Mouse (Mus musculus): ENCODE results near the gene Ldlrap1.

The Ldlrap1 gene

GRCm38 (mm10) chr4:134779136-134779934, 11.5 kb upstream of the Ldlrap1 start:
- in situ Hi-C loops (cut with MboI; ENCODE audit: low pct_unique_long_range_greater_than_20kb in 1 of 2, low sequenced_read_pairs in 2 of 2, unreplicated experiment in 1 of 2) = no loop called here

DNA sequence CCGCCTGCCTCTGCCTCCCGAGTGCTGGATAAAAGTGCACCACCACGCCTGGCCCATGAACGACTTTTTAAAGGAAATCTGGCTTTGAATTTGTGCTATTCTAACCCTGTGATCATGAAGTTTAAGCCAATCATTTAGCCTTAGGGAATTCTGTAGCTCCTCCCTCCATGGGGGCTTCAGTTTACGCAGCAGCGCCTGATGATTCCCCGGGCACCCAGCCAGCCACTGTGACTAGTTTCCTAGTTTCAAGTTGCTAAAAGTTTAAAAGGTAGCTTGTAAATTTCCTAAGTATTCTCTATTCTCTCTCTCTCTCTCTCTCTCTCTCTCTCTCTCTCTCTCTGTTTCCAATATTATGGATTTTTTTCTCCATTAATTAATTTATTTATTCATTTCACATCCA, 8.4 kb upstream of the Ldlrap1 start:
- in situ Hi-C loops (cut with MboI; ENCODE audit: low pct_unique_long_range_greater_than_20kb in 1 of 2, low sequenced_read_pairs in 2 of 2, unreplicated experiment in 1 of 2) = no loop called here

DNA sequence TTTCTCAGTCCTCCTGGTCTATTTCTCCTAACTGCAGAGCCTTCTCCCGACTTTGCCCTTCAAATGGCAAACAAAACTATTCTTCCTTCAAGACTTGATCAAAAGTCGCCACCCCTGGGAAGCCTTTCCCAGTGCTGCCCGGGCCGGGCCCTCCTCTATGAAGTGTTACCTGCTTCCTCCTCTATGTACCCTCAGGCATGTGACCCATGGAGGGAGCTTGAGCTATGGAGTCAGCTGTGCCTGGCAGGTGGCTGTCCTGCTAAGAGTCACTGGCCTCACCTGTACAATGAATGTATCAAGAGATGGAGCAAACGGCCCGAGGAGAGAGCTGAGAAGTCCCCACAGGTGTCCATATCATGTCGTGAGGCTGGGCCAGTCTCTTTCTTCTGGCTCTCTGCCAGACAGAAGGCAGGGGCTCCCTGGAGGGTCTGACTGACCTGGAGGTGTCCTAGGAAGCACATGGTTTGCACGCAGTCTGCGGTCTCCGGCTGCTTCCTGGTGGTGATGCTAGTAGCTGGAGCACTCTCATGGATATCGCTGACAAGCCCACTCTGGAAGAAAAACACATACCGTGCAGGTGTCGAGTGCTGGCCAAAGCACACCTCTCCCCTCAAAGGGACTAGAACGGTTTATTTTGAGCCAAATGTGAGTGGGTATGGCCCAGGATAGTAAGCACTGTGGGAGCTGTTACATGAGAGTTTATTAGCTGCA, 7.6 kb upstream of the Ldlrap1 start:
- in situ Hi-C loops (cut with MboI; ENCODE audit: low pct_unique_long_range_greater_than_20kb in 1 of 2, low sequenced_read_pairs in 2 of 2, unreplicated experiment in 1 of 2) = no loop called here

GRCm38 (mm10) chr4:134774126-134774525, 6.3 kb upstream of the Ldlrap1 start:
- in situ Hi-C loops (cut with MboI; ENCODE audit: low pct_unique_long_range_greater_than_20kb in 1 of 2, low sequenced_read_pairs in 2 of 2, unreplicated experiment in 1 of 2) = no loop called here

DNA sequence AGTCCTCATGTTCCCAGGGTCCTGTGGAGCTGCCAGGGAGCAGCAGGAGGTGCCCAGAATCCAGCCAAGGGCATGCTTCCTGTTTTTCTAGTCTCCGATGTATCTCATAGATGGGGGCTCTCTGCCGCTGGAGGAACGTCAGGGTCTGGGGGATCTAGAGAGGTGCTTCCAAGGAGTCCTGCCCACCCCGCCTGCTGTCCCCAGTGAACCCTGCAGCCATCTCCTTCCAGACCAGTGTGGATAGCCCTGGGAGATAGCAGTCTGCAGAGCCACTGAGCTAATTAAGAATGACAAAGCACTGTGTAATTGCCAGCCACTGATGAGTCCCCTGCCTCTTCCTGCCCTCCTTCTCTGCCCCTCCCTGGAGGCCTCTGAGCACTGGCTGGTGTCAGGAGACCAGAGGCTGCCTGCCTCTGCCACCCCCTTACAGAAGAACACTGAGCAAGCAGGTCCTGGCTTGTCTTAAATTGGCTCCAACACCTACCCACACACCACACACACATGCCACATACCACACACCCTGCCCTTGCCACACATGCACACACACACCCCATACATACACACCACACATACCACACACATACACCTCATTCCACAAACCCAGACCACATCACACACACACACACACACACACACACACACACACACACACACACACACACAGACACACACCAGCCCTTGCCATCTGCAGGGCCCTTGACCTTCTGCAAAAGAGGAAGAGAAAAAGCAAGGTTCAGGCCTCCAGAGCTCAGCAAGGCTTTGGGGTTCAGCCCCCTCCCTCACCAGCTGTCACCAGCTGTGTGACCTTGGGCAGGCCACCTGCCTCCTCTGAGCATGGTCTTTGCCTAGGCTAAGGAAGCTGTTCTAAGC, 5.2 kb upstream of the Ldlrap1 start:
- in situ Hi-C loops (cut with MboI; ENCODE audit: low pct_unique_long_range_greater_than_20kb in 1 of 2, low sequenced_read_pairs in 2 of 2, unreplicated experiment in 1 of 2) = no loop called here

GRCm38 (mm10) chr4:134769891-134770290, 2.1 kb upstream of the Ldlrap1 start:
- in situ Hi-C loops (cut with MboI; ENCODE audit: low pct_unique_long_range_greater_than_20kb in 1 of 2, low sequenced_read_pairs in 2 of 2, unreplicated experiment in 1 of 2) = no loop called here

GRCm38 (mm10) chr4:134769081-134769811, 1.4 kb upstream of the Ldlrap1 start:
- in situ Hi-C loops (cut with MboI; ENCODE audit: low pct_unique_long_range_greater_than_20kb in 1 of 2, low sequenced_read_pairs in 2 of 2, unreplicated experiment in 1 of 2) = no loop called here

DNA sequence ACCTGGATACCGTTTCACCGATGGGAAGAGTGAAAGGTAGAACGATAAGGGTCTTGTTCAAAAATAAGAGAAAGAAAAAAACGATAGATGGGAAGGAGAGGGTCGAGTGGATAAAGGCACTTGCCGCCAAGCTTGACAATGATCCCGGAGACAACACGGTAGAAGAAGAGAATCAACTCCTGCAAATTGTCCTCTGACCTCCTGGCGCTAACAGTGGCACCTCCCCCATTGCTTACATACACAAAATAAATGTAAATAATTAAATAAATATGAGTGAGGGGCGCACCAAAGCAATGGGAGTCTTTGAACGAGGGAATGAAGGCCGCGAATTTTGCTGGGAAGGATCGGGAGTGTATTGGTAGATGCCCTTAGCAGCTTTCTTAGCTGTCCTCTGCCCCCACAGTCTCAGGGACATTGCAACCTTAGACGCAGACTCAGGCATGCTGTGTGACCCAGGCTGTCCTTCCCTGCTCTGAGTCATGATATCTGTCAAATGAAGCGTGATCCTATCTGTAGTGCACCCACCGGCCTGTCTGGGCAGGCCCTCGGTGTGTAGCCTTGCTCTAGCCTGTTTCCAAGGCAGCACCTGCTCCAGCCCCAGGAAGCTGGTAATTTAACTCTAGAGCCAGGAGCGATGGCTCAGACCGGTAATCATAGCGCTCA, 533 bp upstream of the Ldlrap1 start:
- in situ Hi-C loops (cut with MboI; ENCODE audit: low pct_unique_long_range_greater_than_20kb in 1 of 2, low sequenced_read_pairs in 2 of 2, unreplicated experiment in 1 of 2) = no loop called here

DNA sequence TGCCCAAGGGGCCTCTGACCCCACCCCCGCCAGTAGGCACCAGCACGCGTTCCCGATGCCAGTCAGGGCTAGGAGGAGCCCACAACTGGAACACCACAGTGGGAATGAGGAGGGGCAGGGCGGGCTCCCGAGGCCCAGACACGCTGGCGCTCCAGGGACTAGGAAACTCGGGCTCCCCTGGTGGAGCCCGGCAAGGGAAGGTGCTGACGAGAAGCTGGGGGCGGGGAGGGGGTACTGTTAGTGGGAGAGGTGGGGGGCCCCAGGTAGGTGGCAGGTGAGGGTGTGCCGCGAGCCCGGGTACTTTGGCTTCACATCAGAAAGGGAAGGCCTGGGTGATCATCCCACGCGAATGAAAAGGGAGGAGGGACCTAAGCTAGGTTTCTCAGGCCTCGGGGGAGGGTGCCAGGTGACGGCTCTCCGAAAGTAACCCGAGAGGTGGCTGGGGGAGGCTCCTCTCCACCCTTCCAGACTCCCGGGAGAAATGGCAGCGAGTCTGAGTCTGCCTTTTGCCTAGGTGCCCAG, 859 bp downstream of the Ldlrap1 start:
- in situ Hi-C loops (cut with MboI; ENCODE audit: low pct_unique_long_range_greater_than_20kb in 1 of 2, low sequenced_read_pairs in 2 of 2, unreplicated experiment in 1 of 2) = no loop called here

DNA sequence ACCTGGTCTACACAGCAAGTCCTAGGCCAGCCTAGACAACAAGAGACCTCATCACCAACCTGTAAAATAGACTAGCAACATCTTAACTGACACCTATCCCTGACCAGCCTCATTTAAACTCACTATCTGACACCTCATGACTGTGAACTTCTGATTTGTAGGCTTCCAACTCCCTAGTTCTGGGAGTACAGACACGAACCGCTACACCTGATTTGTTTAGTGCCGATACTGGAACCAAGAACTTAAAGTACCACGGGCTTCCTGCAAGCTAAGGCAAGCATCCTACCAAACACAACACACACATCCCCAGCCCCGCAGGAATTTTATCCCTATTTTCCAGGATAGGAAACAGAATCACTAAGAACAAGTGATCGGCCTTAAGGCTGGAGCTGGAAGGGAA, 1.5 kb downstream of the Ldlrap1 start:
- in situ Hi-C loops (cut with MboI; ENCODE audit: low pct_unique_long_range_greater_than_20kb in 1 of 2, low sequenced_read_pairs in 2 of 2, unreplicated experiment in 1 of 2) = no loop called here

DNA sequence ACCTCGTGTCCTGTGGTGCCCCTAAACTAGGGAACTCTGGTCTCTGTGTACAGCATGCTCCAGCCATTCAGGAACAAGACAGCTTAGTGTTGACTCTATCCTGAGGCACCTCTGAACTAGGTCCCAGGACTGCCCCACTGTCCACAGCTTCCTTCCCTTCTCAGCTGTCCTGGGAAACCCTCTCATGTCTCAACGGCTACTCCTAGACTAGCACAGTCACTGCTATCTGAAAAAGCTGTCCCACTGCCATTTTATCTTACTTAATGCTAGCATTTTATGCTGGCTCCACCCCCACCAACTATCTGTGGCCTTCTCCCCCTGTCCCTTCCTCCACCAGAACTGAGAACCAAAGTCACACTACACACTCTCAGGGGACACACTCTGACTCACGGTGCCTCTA, 3.5 kb downstream of the Ldlrap1 start:
- in situ Hi-C loops (cut with MboI; ENCODE audit: low pct_unique_long_range_greater_than_20kb in 1 of 2, low sequenced_read_pairs in 2 of 2, unreplicated experiment in 1 of 2) = no loop called here

DNA sequence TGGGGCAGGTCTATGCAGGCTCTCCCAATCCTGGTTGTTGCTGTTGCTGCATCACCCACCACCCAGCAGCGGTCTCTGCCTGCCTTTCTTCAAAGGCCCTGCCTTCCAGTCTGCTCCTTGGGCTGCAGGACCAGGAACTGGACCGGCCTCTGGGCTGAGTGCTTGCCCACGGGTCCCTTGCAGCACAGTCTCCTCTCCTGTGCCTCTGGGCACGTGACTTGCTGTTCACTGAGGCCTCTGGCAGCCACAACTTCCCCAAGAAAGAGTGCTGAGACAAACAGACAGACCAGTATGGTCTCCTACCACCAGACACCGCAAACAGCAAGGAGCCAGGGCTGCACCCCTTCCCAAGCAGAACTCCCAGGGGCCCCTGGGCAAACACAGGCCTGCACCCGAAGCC, 5.5 kb downstream of the Ldlrap1 start:
- in situ Hi-C loops (cut with MboI; ENCODE audit: low pct_unique_long_range_greater_than_20kb in 1 of 2, low sequenced_read_pairs in 2 of 2, unreplicated experiment in 1 of 2) = no loop called here

DNA sequence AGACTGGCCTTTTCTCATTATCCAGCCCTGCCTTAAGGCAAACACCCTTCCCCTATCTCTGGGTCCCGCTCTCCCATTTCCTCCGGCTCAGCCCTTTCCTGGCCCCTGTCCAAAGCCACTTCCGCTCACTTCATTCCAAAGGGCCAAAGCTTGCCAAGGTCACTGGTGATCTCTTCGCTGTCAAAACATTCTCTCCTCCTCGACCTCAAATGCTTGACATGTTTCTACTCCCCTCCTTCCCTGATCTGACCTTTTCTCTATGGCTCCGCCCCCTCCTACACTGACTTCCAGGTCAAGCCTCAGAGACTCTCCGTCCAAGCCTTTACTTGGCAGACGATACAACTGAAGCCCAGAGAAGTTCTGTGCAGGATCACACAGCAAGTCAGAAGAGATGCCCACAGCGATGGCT, 7.0 kb downstream of the Ldlrap1 start:
- in situ Hi-C loops (cut with MboI; ENCODE audit: low pct_unique_long_range_greater_than_20kb in 1 of 2, low sequenced_read_pairs in 2 of 2, unreplicated experiment in 1 of 2) = no loop called here

- in situ Hi-C loops (cut with MboI; ENCODE audit: low pct_unique_long_range_greater_than_20kb in 1 of 2, low sequenced_read_pairs in 2 of 2, unreplicated experiment in 1 of 2) = no loop called here
Measured at GRCm38 (mm10) chr4:134760281-134760680, 7.5 kb downstream of the Ldlrap1 start.

- in situ Hi-C loops (cut with MboI; ENCODE audit: low pct_unique_long_range_greater_than_20kb in 1 of 2, low sequenced_read_pairs in 2 of 2, unreplicated experiment in 1 of 2) = no loop called here
Measured at GRCm38 (mm10) chr4:134759564-134759963, 8.3 kb downstream of the Ldlrap1 start.

DNA sequence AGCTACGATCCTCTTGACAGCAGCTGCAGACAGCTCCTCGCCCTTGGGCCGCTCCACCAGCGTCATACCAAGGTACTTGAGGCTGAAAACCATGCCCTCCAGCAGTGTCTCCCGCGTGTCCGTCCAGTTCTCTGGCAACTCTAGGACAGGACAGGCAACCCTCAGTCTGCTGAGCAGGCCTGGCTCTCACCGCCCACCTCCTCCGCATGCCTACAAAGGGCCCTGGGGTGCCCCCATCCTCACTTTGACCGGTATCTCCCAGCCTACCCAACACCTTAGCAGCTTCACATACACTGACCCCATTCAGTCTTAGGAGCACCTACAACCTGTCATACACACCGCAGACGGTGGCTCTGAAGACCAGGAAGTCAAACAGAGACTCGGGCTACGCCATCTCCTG, 8.9 kb downstream of the Ldlrap1 start:
- in situ Hi-C loops (cut with MboI; ENCODE audit: low pct_unique_long_range_greater_than_20kb in 1 of 2, low sequenced_read_pairs in 2 of 2, unreplicated experiment in 1 of 2) = no loop called here

GRCm38 (mm10) chr4:134758367-134758766, 9.5 kb downstream of the Ldlrap1 start:
- in situ Hi-C loops (cut with MboI; ENCODE audit: low pct_unique_long_range_greater_than_20kb in 1 of 2, low sequenced_read_pairs in 2 of 2, unreplicated experiment in 1 of 2) = no loop called here

GRCm38 (mm10) chr4:134756953-134757352, 10.9 kb downstream of the Ldlrap1 start:
- in situ Hi-C loops (cut with MboI; ENCODE audit: low pct_unique_long_range_greater_than_20kb in 1 of 2, low sequenced_read_pairs in 2 of 2, unreplicated experiment in 1 of 2) = no loop called here

All from mouse embryonic stem cell (cell line).